Mouse (Mus musculus) thymus, adult 2 months (tissue): ENCODE results near the gene Slc35e3.

Experiments used
- CTCF ChIP-seq: fragments of 200-500 bp; IDR thresholded peaks from 2 replicates; pipeline ENCODE4 v1.5.1; 2012; ENCODE audit warnings: mild to moderate bottlenecking, control low read depth, low read length, moderate library complexity, borderline replicate concordance; ENCODE audit not compliant: control insufficient read depth, poor library complexity, insufficient read depth; ENCODE audit errors: extremely low read depth
- POLR2A ChIP-seq: fragments of 200-500 bp; IDR thresholded peaks from 2 replicates; pipeline ENCODE4 v1.6.1; 2012; ENCODE audit warnings: mild to moderate bottlenecking, low read length, control low read depth, moderate library complexity; ENCODE audit not compliant: control insufficient read depth, poor library complexity, insufficient read depth; ENCODE audit errors: extremely low read depth

GRCm38 (mm10) chr10:117774817-117775120 lies 28.6 kb upstream of the Slc35e3 start:
- TF ChIP-seq CTCF (no peak), POLR2A (no peak)
